Mouse (Mus musculus) heart, embryonic 15.5 days (tissue): ENCODE data around the gene Gm43517. TPM values are rescaled to one million over a fixed set of nuclear protein-coding genes. Genes with fewer than 3 reads are reported as not detected.

Experiments
- ATAC-seq: fragments of 200-750 bp; cut with Nextera tagmentation; replicated peaks from 2 replicates; pipeline ENCODE4 v1.8.0; 2017; ENCODE audit warnings: low read depth, moderate TSS enrichment; ENCODE audit not compliant: insufficient number of reproducible peaks, insufficient read depth, low FRiP score
- H3K27ac ChIP-seq: fragments of 300-500 bp; sonication (generic); 2 replicates; pipeline ENCODE4 v1.5.1; 2015; ENCODE audit warnings: mild to moderate bottlenecking, inconsistent platforms
- H3K27me3 ChIP-seq: fragments of 300-500 bp; sonication (generic); 2 replicates; pipeline ENCODE4 v1.6.1; 2015; ENCODE audit warnings: inconsistent platforms
- H3K36me3 ChIP-seq: fragments of 300-500 bp; sonication (generic); 2 replicates; pipeline ENCODE4 v1.6.1; 2015; ENCODE audit warnings: mild to moderate bottlenecking, inconsistent platforms
- H3K4me1 ChIP-seq: fragments of 300-500 bp; sonication (generic); replicated peaks from 2 replicates; pipeline ENCODE4 v1.6.1; 2015; ENCODE audit warnings: inconsistent platforms
- H3K4me2 ChIP-seq: fragments of 300-500 bp; sonication (generic); 2 replicates; pipeline ENCODE4 v1.6.1; 2015; ENCODE audit warnings: inconsistent platforms, mild to moderate bottlenecking, moderate library complexity
- H3K4me3 ChIP-seq: fragments of 300-500 bp; sonication (generic); 2 replicates; pipeline ENCODE4 v1.5.1; 2015; ENCODE audit warnings: mild to moderate bottlenecking, inconsistent platforms
- H3K9ac ChIP-seq: fragments of 300-500 bp; sonication (generic); 2 replicates; pipeline ENCODE4 v1.6.1; 2015; ENCODE audit warnings: mild to moderate bottlenecking, inconsistent platforms
- H3K9me3 ChIP-seq: fragments of 300-500 bp; sonication (generic); replicated peaks from 2 replicates; pipeline ENCODE4 v1.6.1; 2016; ENCODE audit warnings: inconsistent platforms
- WGBS: fragments of 180-500 bp; shearing (Covaris S2); methylation state at CpG from one replicate; pipeline ENCODE4 v1.1.7; 2015; ENCODE audit warnings: mixed read lengths; 5-methylcytosine and 5-hydroxymethylcytosine counted together
- polyA plus RNA-seq: library from polyadenylated mRNA; unstranded; fragments of >200 nt; fragmentation: Nextera tagmentation; extraction: Ambion mirVana; gene quantifications from 2 replicates; pipeline ENCODE4 v1.2.1, GENCODE M21; 2015

Gm43517 gene
- polyA plus RNA-seq = not detected in 2 replicates

DNA sequence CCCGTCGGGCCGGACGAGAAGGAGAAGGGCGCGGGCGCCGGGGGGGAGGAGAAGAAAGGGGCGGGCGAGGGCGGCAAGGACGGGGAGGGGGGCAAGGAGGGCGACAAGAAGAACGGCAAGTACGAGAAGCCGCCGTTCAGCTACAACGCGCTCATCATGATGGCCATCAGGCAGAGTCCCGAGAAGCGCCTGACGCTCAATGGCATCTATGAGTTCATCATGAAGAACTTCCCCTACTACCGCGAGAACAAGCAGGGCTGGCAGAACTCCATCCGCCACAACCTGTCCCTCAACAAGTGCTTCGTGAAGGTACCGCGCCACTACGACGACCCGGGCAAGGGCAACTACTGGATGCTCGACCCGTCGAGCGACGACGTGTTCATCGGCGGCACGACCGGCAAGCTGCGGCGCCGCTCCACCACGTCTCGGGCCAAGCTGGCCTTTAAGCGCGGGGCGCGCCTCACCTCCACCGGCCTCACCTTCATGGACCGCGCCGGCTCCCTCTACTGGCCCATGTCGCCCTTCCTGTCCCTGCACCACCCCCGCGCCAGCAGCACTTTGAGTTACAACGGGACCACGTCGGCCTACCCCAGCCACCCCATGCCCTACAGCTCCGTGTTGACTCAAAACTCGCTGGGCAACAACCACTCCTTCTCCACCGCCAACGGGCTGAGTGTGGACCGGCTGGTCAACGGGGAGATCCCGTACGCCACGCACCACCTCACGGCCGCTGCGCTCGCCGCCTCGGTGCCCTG is at the start of gene Gm43517:
TSS of gene Gm43517 (plus strand) at position 299 of the 755 bp plus-strand sequence.
- Histone ChIP-seq H3K9me3 (peaks cover 6% of the 10 kb centered on the region; the same call in 1 of the 2 replicates), H3K4me3 (peak within 1 kb of the TSS; percentile 39), H3K36me3 (no peaks in the 10 kb centered on the region), H3K27me3 (peaks cover 84% of the 10 kb centered on the region), H3K4me1 (peaks cover 15% of the 10 kb centered on the region), H3K27ac (no peak within 1 kb of the TSS), H3K9ac (no peak within 1 kb of the TSS), H3K4me2 (peak within 1 kb of the TSS; percentile 51)
- 2% methylated on average over 74 of the region's 75 CpGs for WGBS
- no peak for ATAC-seq

DNA sequence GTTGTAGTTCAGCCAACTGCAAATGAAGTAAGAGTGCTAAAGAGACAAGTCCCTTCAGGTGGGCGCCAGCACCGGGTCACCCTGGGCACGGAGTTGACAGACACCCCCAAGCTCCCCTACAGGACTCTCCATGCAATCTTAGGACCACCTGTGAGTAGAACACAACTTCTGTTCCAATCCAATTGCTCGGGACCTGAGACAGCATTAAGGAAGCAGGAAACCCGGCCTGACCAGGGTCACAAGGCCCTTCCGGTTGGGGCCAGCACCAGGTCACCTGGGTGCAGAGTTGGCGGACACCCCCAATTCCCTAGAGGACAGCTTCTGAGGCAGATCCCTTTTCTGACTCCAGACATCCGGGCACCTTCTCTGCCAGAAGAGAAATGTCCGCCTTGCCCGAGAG is 35.3 kb upstream of the Gm43517 start:
- H3K4me1 ChIP-seq = no peaks in the 10 kb centered on the region
- H3K27ac ChIP-seq = no peak overlapping the region
- no peak overlapping the region for H3K9ac ChIP-seq
- no peak overlapping the region for H3K4me3 ChIP-seq
- ATAC-seq = no peak
- no peaks in the 10 kb centered on the region for H3K27me3 ChIP-seq
- no peaks in the 10 kb centered on the region for H3K36me3 ChIP-seq
- 84% methylated on average over 10 of the region's 10 CpGs for WGBS
- no peak overlapping the region for H3K4me2 ChIP-seq
- H3K9me3 ChIP-seq = no peaks in the 10 kb centered on the region

GRCm38 (mm10) chr12:49368931-49369330 is 16.0 kb upstream of the Gm43517 start:
- Histone ChIP-seq H3K27me3 (peaks cover 37% of the 10 kb centered on the region), H3K36me3 (no peaks in the 10 kb centered on the region), H3K4me1 (no peaks in the 10 kb centered on the region; the same call in 1 of the 2 replicates), H3K4me2 (no peak overlapping the region), H3K9ac (no peak overlapping the region), H3K4me3 (no peak overlapping the region), H3K27ac (no peak overlapping the region), H3K9me3 (no peaks in the 10 kb centered on the region)
- WGBS = 63% methylated on average over 1 of the region's 1 CpGs
- ATAC-seq = no peak

GRCm38 (mm10) chr12:49372170-49372569 is 12.8 kb upstream of the Gm43517 start:
- H3K27me3 ChIP-seq = peaks cover 67% of the 10 kb centered on the region
- no peaks in the 10 kb centered on the region; the same call in 1 of the 2 replicates for H3K4me1 ChIP-seq

GRCm38 (mm10) chr12:49373176-49373575 is 11.8 kb upstream of the Gm43517 start:
- WGBS = 11% methylated on average over 5 of the region's 5 CpGs
- H3K4me3 ChIP-seq = no peak overlapping the region
- no peak overlapping the region for H3K27ac ChIP-seq
- no peaks in the 10 kb centered on the region for H3K36me3 ChIP-seq
- no peak overlapping the region for H3K4me2 ChIP-seq
- H3K9ac ChIP-seq = no peak overlapping the region
- no peaks in the 10 kb centered on the region; the same call in 1 of the 2 replicates for H3K4me1 ChIP-seq
- no peaks in the 10 kb centered on the region for H3K9me3 ChIP-seq
- no peak for ATAC-seq
- peaks cover 77% of the 10 kb centered on the region for H3K27me3 ChIP-seq

More at GRCm38 (mm10) chr12:49372170-49372569, 12.8 kb upstream of the Gm43517 start:
- Histone ChIP-seq H3K9me3 (no peaks in the 10 kb centered on the region), H3K4me2 (no peak overlapping the region), H3K27ac (no peak overlapping the region), H3K4me3 (no peak overlapping the region), H3K9ac (no peak overlapping the region), H3K36me3 (no peaks in the 10 kb centered on the region)
- ATAC-seq = no peak

DNA sequence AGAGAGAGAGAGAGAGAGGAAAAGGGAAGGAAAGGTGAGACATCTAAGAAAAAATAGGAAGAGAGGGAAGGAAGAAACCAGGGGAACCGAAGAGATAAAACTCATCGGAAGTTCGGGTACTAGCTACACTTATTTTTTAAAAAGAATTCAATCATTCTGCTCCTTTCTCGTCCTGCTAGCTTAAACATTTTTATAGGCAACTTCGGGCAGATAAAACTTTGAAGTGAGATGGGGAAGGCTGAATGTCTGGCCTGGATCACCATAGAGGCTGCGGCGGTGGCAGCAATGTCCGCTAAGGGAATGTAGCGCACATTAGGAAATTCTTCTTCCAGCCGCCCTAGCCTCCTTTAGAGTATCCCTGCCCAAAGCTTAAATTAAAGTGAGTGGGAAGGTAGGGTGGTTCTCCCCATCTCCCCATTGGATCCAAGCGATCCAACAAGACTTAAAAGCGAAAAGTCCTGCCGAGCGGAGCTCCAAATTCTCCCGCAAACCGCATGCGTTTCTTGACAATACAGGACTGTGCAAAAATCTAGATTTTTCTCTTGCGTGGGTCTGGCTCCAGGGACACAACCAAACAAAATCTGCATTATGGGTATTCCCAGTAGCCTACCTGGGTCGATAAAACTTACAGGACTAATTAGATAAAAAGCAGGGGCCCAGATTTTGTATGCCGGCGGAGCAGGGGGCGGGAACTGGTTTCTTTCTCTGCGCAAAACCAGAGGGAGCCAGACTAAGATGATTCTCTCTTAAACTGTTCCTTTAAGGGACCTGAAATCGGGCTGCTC is 11.0 kb upstream of the Gm43517 start:
- 1% methylated on average over 24 of the region's 24 CpGs for WGBS
- Histone ChIP-seq H3K27me3 (peaks cover 85% of the 10 kb centered on the region), H3K4me1 (no peaks in the 10 kb centered on the region; the same call in 1 of the 2 replicates), H3K9me3 (no peaks in the 10 kb centered on the region), H3K36me3 (no peaks in the 10 kb centered on the region), H3K9ac (no peak overlapping the region), H3K27ac (no peak overlapping the region), H3K4me2 (peak overlapping the region; percentile 60), H3K4me3 (peak overlapping the region; percentile 42)
- no peak for ATAC-seq

GRCm38 (mm10) chr12:49374606-49374995 is 10.4 kb upstream of the Gm43517 start:
- ATAC-seq = no peak
- WGBS = under 1% methylated on average over 14 of the region's 14 CpGs
- H3K9ac ChIP-seq = no peak overlapping the region

DNA sequence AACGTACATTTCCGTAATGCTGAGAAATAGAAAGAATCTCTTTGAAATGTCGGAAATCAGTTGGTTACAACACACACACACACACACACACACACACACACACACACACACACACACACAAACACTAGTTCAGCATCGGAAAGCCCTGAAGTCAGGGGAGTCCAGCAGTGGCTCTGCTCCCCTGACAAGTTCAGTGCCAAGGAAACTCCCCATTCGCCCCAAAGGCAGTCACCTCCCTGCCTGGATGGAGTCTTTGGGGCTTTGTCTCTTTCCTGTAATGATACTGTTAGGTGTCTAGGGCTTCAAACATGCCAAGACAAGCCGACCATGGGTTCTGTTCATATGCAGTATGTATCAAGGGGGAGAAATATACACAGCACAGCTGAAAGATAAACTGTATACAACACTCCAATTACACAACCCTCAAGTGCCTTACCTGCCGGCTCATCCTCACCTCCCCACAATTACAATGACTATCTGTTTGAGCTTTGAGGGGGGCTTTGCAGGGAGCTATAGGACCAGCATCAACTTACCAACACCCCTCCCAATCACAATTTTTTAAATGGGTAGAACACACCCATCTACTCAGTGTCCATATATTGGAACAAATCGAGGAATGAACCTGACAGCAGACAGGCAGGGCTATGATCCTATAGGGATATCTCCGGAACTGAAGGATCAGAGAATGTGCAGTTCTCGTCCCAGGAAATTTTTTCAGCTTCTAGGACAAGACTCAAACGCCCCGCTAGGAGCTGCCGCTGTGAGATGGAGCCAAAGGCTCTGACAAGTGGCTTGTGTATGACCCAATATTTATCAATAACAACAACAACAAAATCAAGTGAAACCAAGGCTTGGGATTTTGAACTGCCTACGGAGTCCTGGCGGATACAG is 9.3 kb upstream of the Gm43517 start:
- Histone ChIP-seq H3K9me3 (no peaks in the 10 kb centered on the region), H3K4me2 (no peak overlapping the region), H3K4me1 (no peaks in the 10 kb centered on the region; the same call in 1 of the 2 replicates), H3K36me3 (no peaks in the 10 kb centered on the region), H3K9ac (no peak overlapping the region), H3K27me3 (peaks cover 93% of the 10 kb centered on the region), H3K4me3 (no peak overlapping the region), H3K27ac (no peak overlapping the region)
- ATAC-seq = no peak
- WGBS = 6% methylated on average over 15 of the region's 15 CpGs

More at GRCm38 (mm10) chr12:49374606-49374995, 10.4 kb upstream of the Gm43517 start:
- H3K4me1 ChIP-seq = no peaks in the 10 kb centered on the region; the same call in 1 of the 2 replicates
- H3K27me3 ChIP-seq = peaks cover 87% of the 10 kb centered on the region
- peak overlapping the region; percentile 60 for H3K4me2 ChIP-seq
- no peak overlapping the region for H3K27ac ChIP-seq
- H3K9me3 ChIP-seq = no peaks in the 10 kb centered on the region
- no peaks in the 10 kb centered on the region for H3K36me3 ChIP-seq
- H3K4me3 ChIP-seq = peak overlapping the region; percentile 42

- 6% methylated on average over 19 of the region's 19 CpGs for WGBS
These were observed 8.5 kb upstream of the Gm43517 start for GRCm38 (mm10) chr12:49376318-49376992.

DNA sequence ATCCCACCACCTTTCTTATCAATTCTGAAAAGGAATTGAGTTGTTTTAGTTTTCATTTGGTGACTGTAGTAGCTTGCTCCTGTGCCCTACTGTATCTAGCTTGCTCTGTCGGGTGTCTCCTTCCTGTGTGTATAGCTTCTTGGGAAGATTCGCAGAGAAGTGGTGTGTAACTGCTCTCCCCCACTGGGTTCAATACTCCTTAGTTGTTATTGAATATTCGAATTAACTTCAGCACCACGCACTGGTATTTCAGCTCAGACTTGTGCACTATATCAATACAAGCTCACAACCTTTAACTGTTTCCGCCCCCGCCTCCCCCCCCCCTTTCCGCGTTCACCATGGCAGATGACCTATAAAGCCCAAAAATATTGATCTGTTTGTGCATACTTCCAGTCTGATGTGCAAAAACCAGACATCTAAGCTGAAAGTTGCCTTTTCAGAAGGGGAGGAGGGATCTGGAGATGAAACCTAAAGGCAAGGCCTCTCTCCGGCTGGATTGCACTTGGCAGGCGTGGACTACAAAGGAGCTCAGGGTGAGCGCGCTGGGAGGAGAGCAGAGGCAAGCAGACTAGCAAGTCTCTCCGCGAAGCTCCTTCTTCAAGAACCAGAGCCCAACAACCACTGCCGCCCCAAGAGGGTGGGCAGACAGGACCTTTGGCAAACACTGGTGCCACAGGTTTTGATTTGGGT is 7.5 kb upstream of the Gm43517 start:
- H3K9ac ChIP-seq = no peak overlapping the region
- H3K4me2 ChIP-seq = no peak overlapping the region
- no peaks in the 10 kb centered on the region for H3K36me3 ChIP-seq
- H3K4me1 ChIP-seq = no peaks in the 10 kb centered on the region; the same call in 1 of the 2 replicates
- WGBS = 3% methylated on average over 15 of the region's 15 CpGs
- no peaks in the 10 kb centered on the region for H3K9me3 ChIP-seq
- H3K27ac ChIP-seq = no peak overlapping the region
- ATAC-seq = no peak
- H3K27me3 ChIP-seq = peaks cover 98% of the 10 kb centered on the region
- H3K4me3 ChIP-seq = no peak overlapping the region

More at GRCm38 (mm10) chr12:49376318-49376992, 8.5 kb upstream of the Gm43517 start:
- no peaks in the 10 kb centered on the region for H3K36me3 ChIP-seq
- no peak for ATAC-seq
- H3K4me2 ChIP-seq = no peak overlapping the region
- no peak overlapping the region for H3K27ac ChIP-seq
- no peaks in the 10 kb centered on the region for H3K9me3 ChIP-seq
- no peak overlapping the region for H3K9ac ChIP-seq
- H3K4me3 ChIP-seq = no peak overlapping the region
- H3K4me1 ChIP-seq = no peaks in the 10 kb centered on the region; the same call in 1 of the 2 replicates
- peaks cover 93% of the 10 kb centered on the region for H3K27me3 ChIP-seq
